Mouse (Mus musculus): ENCODE measurements at regions not wholly inside any gene's neighbourhood (a gene's known extent, or its start where the extent isn't known, plus 50 kb on each side); places are given as distances from the start of the nearest gene placed in this dataset.

GRCm38 (mm10) chr16:51315608-51316007 is 715.4 kb upstream of the Cblb start:
- peak; percentile 4 for DNase-seq

GRCm38 (mm10) chr16:51332262-51332661 is 698.8 kb upstream of the Cblb start:
- DNase-seq = no peak

GRCm38 (mm10) chr16:51334972-51335371 is 696.1 kb upstream of the Cblb start:
- DNase-seq = no peak

- DNase-seq = no peak
Measured at GRCm38 (mm10) chr16:51347120-51347519, 683.9 kb upstream of the Cblb start.

GRCm38 (mm10) chr16:51352151-51352550 is 678.9 kb upstream of the Cblb start:
- no peak for DNase-seq

- no peak for DNase-seq
Measured at GRCm38 (mm10) chr16:51353791-51354190, 677.2 kb upstream of the Cblb start.

GRCm38 (mm10) chr16:51370070-51370469 is 661.0 kb upstream of the Cblb start:
- DNase-seq = no peak

GRCm38 (mm10) chr16:51386456-51386855 is 644.6 kb upstream of the Cblb start:
- no peak for DNase-seq

- DNase-seq = no peak
Measured at GRCm38 (mm10) chr16:51387498-51387897, 643.5 kb upstream of the Cblb start.

GRCm38 (mm10) chr16:51393871-51394270 is 637.2 kb upstream of the Cblb start:
- DNase-seq = no peak
